Mouse (Mus musculus): ENCODE results near the gene Gpx1.

Gene Gpx1

GRCm38 (mm10) chr9:108347540-108348289, 9.0 kb downstream of the Gpx1 start, which contains the start of gene Usp4:
Gene Usp4 (plus strand): TSS chr9:108347853.
- POLR2A ChIA-PET: interaction anchor here (0.6 to 2.0 kb wide), 17 partner anchors 9 to 168 kb away, joined by 3 to 23 read pairs (median 4); partner anchors contain the start of genes Gpx1 (in 4 of the 4), 1700102P08Rik (in 1 of the 4), Qars (in 1 of the 4) and Qrich1 (in 1 of the 4)
- CTCF ChIA-PET: interaction anchor here in 1 of 4 experiments (0.6 kb wide), 1 partner anchor 222 kb away, joined by 3 read pairs; the partner anchor contains the start of gene Dalrd3

DNA sequence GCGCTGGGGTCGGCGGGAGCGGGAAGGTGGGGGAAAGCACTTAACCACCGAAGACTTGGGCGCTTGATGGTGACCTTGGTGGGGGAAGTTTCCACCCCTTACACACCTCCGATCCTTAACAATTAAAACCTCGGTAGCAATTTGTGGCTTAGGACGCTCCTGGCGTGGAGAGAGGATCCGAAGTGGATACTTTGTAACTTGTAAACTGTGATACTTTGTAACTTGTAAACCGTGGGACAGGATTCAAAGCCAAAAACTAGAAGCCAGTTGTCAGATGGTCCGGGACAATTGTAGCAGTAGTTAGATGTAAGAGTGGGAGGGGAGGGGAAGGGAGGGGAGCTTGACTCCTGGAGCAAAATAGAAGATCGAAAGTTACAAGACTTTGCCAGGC, 9.6 kb downstream of the Gpx1 start:
- CTCF ChIA-PET: interaction anchor here in 1 of 4 experiments (0.6 kb wide), 1 partner anchor 221 kb away, joined by 3 read pairs; the partner anchor contains the start of gene Dalrd3

GRCm38 (mm10) chr9:108349727-108350126, 11.0 kb downstream of the Gpx1 start:
- POLR2A ChIA-PET: interaction anchor here in 3 of 4 experiments (1.3 to 1.9 kb wide), 4 partner anchors 11 to 42 kb away, joined by 4 to 7 read pairs (median 6); partner anchors contain the start of gene Gpx1 (in 1 of the 3)
- CTCF ChIA-PET: no interaction called here

More for the DNA sequence above, 9.6 kb downstream of the Gpx1 start:
- POLR2A ChIA-PET: interaction anchor here (0.6 to 2.0 kb wide), 17 partner anchors 9 to 168 kb away, joined by 3 to 23 read pairs (median 4); partner anchors contain the start of genes Gpx1 (in 4 of the 4), 1700102P08Rik (in 1 of the 4), Qars (in 1 of the 4) and Qrich1 (in 1 of the 4)

DNA sequence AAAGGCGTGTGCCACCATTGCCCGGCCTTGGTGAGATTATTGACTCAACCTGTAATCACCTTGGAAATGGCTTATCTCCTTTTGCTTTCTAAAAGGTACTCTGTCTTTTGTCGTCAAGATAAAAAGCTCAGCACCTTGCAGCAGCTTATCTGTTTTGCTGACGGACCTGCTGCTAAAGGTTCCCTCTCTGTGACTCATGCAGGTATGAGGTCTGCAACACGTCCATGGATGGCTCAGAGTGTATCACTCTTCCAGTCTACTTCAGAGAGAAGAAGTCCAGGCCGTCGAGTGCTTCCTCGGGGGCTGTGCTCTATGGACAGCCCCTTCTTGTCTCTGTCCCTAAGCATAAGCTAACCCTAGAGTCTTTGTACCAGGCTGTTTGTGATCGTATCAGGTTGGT, 39.5 kb downstream of the Gpx1 start:
- ChIA-PET POLR2A (interaction anchor here in 2 of 4 experiments (0.8 to 2.6 kb wide), 5 partner anchors 11 to 140 kb away, joined by 3 to 18 read pairs (median 6); partner anchors contain the start of genes 1700102P08Rik (in 2 of the 2) and Gpx1 (in 1 of the 2)), CTCF (no interaction called here)

GRCm38 (mm10) chr9:108378736-108379135, 40.0 kb downstream of the Gpx1 start:
- ChIA-PET CTCF (no interaction called here), POLR2A (interaction anchor here in 2 of 4 experiments (0.8 to 2.6 kb wide), 7 partner anchors 10 to 139 kb away, joined by 3 to 18 read pairs (median 3); partner anchors contain the start of genes 1700102P08Rik (in 2 of the 2) and Gpx1 (in 1 of the 2))

GRCm38 (mm10) chr9:108379294-108379693, 40.6 kb downstream of the Gpx1 start:
- POLR2A ChIA-PET: interaction anchor here in 2 of 4 experiments (0.8 to 2.6 kb wide), 6 partner anchors 12 to 138 kb away, joined by 3 to 18 read pairs (median 4); partner anchors contain the start of genes 1700102P08Rik (in 2 of the 2) and Gpx1 (in 1 of the 2)
- CTCF ChIA-PET: no interaction called here

- ChIA-PET CTCF (interaction anchor here in 2 of 4 experiments (0.6 to 0.7 kb wide), 3 partner anchors 198 to 411 kb away, joined by 3 read pairs; no protein-coding TSS in a partner anchor), POLR2A (interaction anchor here in 3 of 4 experiments (0.7 to 5.8 kb wide), 4 partner anchors 12 to 16 kb away, joined by 3 to 49 read pairs (median 15); partner anchors contain the start of gene 1700102P08Rik (in 2 of the 3))
Measured at GRCm38 (mm10) chr9:108381382-108381781, 42.7 kb downstream of the Gpx1 start.

DNA sequence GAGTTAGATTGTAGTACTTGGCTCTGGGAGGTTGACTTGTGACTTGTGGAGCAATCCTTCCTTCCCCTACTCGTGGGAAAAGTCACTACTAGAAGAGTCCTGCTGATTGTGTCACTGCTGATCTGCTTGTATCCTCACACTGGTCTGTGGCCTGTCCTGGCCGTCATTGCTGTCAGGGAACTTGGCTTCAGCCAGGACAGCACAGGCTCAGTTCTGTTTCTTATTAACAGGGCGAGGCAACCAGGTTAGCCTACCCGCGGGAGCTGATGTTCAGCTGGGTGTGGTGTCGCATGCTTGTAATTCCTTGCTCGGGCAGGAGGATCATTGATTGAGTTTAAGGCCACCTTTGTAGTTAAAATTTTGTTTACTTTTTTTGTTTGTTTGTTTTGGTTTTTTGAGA, 46.3 kb downstream of the Gpx1 start:
- POLR2A ChIA-PET: interaction anchor here in 2 of 4 experiments (0.6 to 5.8 kb wide), 10 partner anchors 8 to 79 kb away, joined by 3 to 49 read pairs (median 4); partner anchors contain the start of genes Gpx1 (in 2 of the 2), 1700102P08Rik (in 1 of the 2), Rhoa (in 1 of the 2) and Tcta (in 1 of the 2)
- CTCF ChIA-PET: no interaction called here

DNA sequence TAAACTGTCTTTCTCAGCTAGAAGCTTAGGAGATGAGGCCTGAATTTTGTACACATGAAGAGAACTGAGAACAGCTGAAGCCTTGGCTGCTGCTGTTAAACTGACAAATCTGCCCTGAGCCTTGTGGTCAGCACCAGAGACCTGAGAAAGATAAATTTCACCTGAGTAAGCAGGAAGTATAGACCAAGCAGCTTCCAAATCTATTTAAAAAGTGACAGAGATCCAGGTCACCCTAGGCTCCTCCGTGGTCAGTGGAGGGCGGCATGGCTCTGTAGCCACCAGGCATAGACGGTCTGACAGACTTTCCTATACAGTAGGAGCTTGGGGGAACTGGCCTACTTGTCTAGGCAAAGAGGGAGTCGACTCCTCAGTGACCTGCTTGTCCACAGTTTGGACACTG, 48.1 kb downstream of the Gpx1 start:
- ChIA-PET POLR2A (interaction anchor here in 2 of 4 experiments (0.6 to 3.2 kb wide), 9 partner anchors 12 to 255 kb away, joined by 3 to 17 read pairs (median 4); partner anchors contain the start of genes Gpx1 (in 2 of the 2) and Dag1 (in 1 of the 2)), CTCF (interaction anchor here in 1 of 4 experiments (0.6 kb wide), 1 partner anchor 83 kb away, joined by 3 read pairs; no protein-coding TSS in a partner anchor)

- ChIA-PET POLR2A (interaction anchor here in 3 of 4 experiments (0.5 to 2.5 kb wide), 10 partner anchors 11 to 294 kb away, joined by 3 to 12 read pairs (median 3); partner anchors contain the start of genes Gpx1 (in 2 of the 3), Apeh (in 1 of the 3) and Nicn1 (in 1 of the 3)), CTCF (interaction anchor here in 1 of 4 experiments (1.2 kb wide), 1 partner anchor 22 kb away, joined by 3 read pairs; no protein-coding TSS in a partner anchor)
Measured at GRCm38 (mm10) chr9:108388601-108389000, 49.9 kb downstream of the Gpx1 start.

DNA sequence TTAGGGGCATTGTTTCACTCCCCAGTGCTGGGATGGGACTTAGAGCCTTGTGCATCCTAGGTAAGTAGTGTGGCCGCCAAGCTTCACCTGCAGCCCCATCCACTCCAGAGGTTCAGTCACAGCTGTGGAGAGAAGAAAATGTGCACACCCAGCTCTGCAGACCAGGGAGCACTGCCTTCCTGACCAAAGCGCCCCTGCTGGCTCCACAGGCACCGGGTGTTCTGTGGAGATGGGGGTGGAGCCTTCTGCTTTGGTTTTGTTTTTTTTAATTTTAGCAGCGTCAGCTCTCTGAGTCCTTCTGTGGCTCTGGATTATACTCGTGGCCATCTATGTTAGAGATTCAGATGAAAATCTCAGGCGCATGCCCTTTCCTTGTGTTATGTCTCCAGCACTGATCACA, 50.5 kb downstream of the Gpx1 start:
- ChIA-PET CTCF (interaction anchor here in 1 of 4 experiments (1.2 kb wide), 1 partner anchor 21 kb away, joined by 3 read pairs; no protein-coding TSS in a partner anchor), POLR2A (interaction anchor here in 3 of 4 experiments (0.5 to 2.5 kb wide), 13 partner anchors 11 to 295 kb away, joined by 3 to 12 read pairs (median 3); partner anchors contain the start of genes Gpx1 (in 2 of the 3), Apeh (in 1 of the 3) and Nicn1 (in 1 of the 3))

Measured in embryonic stem cell, embryonic (primary cell).